Mouse (Mus musculus) lung, embryonic 16.5 days (tissue): ENCODE measurements around the gene Gm17190. TPM values are rescaled to one million over a fixed set of nuclear protein-coding genes. Genes with fewer than 3 reads are reported as not detected.

Experiments
- ATAC-seq: fragments of 200-750 bp; cut with Nextera tagmentation; 2 replicates; pipeline ENCODE4 v1.8.0; 2017; ENCODE audit warnings: low read depth, mild to moderate bottlenecking, moderate library complexity
- H3K27ac ChIP-seq: fragments of 300-500 bp; sonication (generic); 2 replicates; pipeline ENCODE4 v1.5.1; 2014; ENCODE audit warnings: mild to moderate bottlenecking, control low read depth, low read length
- H3K27me3 ChIP-seq: fragments of 300-500 bp; sonication (generic); 2 replicates; pipeline ENCODE4 v1.6.1; 2014; ENCODE audit warnings: low read depth, low read length, mixed read lengths; ENCODE audit not compliant: control insufficient read depth, insufficient read depth
- H3K36me3 ChIP-seq: fragments of 300-500 bp; sonication (generic); 2 replicates; pipeline ENCODE4 v1.6.1; 2014; ENCODE audit warnings: low read length; ENCODE audit not compliant: control insufficient read depth, insufficient read depth
- H3K4me1 ChIP-seq: fragments of 300-500 bp; sonication (generic); replicated peaks from 2 replicates; pipeline ENCODE4 v1.6.1; 2014; ENCODE audit warnings: low read length, mixed read lengths; ENCODE audit not compliant: control insufficient read depth, insufficient read depth
- H3K4me2 ChIP-seq: fragments of 300-500 bp; sonication (generic); 2 replicates; pipeline ENCODE4 v1.6.1; 2014; ENCODE audit warnings: low read depth, low read length, control low read depth
- H3K4me3 ChIP-seq: fragments of 300-500 bp; sonication (generic); 2 replicates; pipeline ENCODE4 v1.5.1; 2014; ENCODE audit warnings: mild to moderate bottlenecking, low read length, control low read depth
- H3K9ac ChIP-seq: fragments of 300-500 bp; sonication (generic); 2 replicates; pipeline ENCODE4 v1.6.1; 2014; ENCODE audit warnings: low read length, control low read depth
- H3K9me3 ChIP-seq: fragments of 300-500 bp; sonication (generic); 2 replicates; pipeline ENCODE4 v1.6.1; 2016; ENCODE audit warnings: low read length; ENCODE audit not compliant: control insufficient read depth
- WGBS: fragments of 180-500 bp; shearing (Covaris S2); extraction: QIAGEN DNeasy Blood & Tissue Kit; methylation state at CpG from one replicate; pipeline ENCODE4 v1.1.7; 2014; 5-methylcytosine and 5-hydroxymethylcytosine counted together
- polyA plus RNA-seq: library from polyadenylated mRNA; unstranded; fragments of >200 nt; fragmentation: Nextera tagmentation; extraction: Ambion mirVana; gene quantifications from 2 replicates; pipeline ENCODE4 v1.2.1, GENCODE M21; 2015

Gene Gm17190
- polyA plus RNA-seq, 1 experiment from 2014 or later: not detected

DNA sequence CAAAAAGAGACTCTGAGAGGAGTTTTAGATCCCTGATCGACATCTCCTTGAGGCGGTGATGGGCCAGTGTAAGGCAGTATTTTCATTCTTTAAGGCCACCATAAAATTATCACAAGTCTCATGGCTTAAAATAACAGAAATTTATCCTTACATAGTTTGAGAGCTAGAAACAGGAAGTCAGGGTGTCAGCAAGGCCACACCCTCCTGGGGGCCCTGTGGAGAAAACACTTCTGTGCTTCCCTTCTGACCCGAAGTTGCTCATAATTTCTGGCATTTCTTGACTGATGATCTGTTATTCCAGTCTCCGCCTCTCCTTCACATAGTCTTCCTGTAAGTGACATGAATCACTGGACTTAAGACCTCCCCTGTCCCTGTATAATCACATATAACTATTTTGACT is 24.5 kb downstream of the Gm17190 start:
- no peaks in the 10 kb centered on the region for H3K9me3 ChIP-seq
- ATAC-seq: no peak
- H3K4me1 ChIP-seq: no peaks in the 10 kb centered on the region
- H3K9ac ChIP-seq: no peak overlapping the region
- no peaks in the 10 kb centered on the region for H3K36me3 ChIP-seq
- H3K27ac ChIP-seq: no peak overlapping the region
- H3K4me3 ChIP-seq: no peak overlapping the region
- 58% methylated on average over 4 of the region's 4 CpGs for WGBS
- H3K4me2 ChIP-seq: no peak overlapping the region
- no peaks in the 10 kb centered on the region for H3K27me3 ChIP-seq

DNA sequence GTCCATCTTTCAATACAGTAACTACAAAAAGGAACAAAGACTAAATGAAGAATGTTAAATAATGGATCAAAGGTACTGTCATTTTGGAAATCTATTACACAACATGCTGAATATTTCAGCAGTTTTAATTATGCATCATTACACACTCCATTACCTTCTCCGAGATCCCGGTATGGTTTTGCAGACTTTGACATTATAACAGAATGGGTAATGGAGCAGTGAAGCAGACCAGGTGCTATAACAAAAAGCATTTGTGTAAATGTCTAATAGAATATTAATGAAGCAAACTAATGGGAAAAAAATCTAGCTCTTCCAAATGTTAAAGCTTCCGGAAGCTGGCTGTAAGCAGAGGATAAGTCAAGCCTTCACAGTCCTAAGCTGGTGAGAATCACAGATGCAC is 28.9 kb downstream of the Gm17190 start:
- 79% methylated on average over 3 of the region's 3 CpGs for WGBS
- Histone ChIP-seq H3K27ac (no peak overlapping the region), H3K4me2 (no peak overlapping the region), H3K9ac (no peak overlapping the region), H3K4me3 (no peak overlapping the region), H3K9me3 (no peaks in the 10 kb centered on the region), H3K36me3 (no peaks in the 10 kb centered on the region), H3K27me3 (no peaks in the 10 kb centered on the region), H3K4me1 (no peaks in the 10 kb centered on the region)
- ATAC-seq: no peak

DNA sequence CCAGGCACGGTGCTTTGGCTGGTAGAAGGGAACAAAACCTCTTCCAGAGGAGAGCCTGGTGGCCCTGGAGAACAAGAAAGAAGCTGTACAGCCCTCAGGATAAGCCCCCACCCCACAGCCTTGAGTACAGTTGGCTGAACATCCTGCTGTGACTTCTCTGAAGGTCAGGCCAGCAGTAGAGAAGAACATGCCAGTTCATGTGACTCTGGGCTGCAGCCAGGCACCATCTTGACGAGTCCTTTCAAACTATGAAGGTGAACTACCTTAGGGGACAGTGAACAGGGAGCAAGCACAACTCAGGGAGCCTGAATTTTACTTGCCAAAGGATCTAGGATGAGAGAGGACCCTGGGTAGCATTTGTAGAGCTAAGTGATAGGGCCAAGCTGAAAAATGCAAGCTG is 30.9 kb downstream of the Gm17190 start:
- Histone ChIP-seq H3K36me3 (no peaks in the 10 kb centered on the region), H3K9me3 (no peaks in the 10 kb centered on the region), H3K4me1 (no peaks in the 10 kb centered on the region), H3K27me3 (no peaks in the 10 kb centered on the region), H3K9ac (no peak overlapping the region), H3K27ac (no peak overlapping the region), H3K4me3 (no peak overlapping the region), H3K4me2 (no peak overlapping the region)
- 65% methylated on average over 2 of the region's 2 CpGs for WGBS
- ATAC-seq: no peak

DNA sequence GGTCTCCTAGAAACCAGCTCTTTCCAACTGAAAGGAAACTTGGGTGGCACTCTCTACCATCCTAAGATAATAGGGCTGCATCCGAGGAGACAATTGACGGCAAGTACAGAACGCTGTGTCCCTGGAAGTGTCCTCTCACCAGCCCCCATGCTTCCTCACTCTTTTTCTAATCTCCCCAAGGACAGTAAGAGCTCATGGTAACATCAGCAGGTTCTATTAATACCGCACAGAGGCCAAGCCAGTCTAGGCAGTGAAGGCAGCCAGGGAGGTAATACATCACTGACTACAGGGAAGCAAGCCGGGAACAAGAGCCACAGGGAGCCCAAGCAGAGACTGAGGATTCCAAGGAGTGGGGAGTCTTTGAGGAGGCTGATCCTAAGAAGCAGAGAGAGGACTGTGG is 43.2 kb downstream of the Gm17190 start:
- Histone ChIP-seq H3K27ac (no peak overlapping the region), H3K4me1 (no peaks in the 10 kb centered on the region), H3K36me3 (no peaks in the 10 kb centered on the region), H3K9me3 (no peaks in the 10 kb centered on the region), H3K9ac (no peak overlapping the region), H3K27me3 (peaks cover 11% of the 10 kb centered on the region), H3K4me2 (no peak overlapping the region), H3K4me3 (no peak overlapping the region)
- 61% methylated on average over 5 of the region's 5 CpGs for WGBS
- no peak for ATAC-seq

DNA sequence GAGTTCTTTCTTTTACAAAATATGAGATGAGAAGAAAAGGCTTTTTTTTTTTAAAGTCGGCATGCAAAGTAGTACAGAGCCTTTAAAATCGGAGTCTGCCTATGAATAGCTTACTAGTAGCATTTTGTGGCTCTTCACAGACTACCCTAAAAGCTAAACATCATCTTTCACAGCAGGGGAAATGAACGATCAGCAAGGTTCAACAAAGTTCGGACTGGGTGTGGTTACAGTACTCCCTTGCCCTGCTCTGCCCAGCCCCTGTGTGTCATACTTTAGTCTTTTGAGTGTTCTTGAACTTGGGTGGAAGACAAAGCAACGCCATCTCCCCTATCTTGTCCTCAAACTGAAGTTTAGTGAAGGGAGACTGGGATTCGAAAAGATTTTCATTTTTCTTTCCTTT is 44.8 kb downstream of the Gm17190 start:
- Histone ChIP-seq H3K4me2 (no peak overlapping the region), H3K4me1 (peaks cover 4% of the 10 kb centered on the region), H3K9ac (no peak overlapping the region), H3K27me3 (peaks cover 27% of the 10 kb centered on the region), H3K9me3 (no peaks in the 10 kb centered on the region), H3K27ac (no peak overlapping the region), H3K36me3 (no peaks in the 10 kb centered on the region), H3K4me3 (no peak overlapping the region)
- no peak for ATAC-seq
- 63% methylated on average over 6 of the region's 6 CpGs for WGBS

DNA sequence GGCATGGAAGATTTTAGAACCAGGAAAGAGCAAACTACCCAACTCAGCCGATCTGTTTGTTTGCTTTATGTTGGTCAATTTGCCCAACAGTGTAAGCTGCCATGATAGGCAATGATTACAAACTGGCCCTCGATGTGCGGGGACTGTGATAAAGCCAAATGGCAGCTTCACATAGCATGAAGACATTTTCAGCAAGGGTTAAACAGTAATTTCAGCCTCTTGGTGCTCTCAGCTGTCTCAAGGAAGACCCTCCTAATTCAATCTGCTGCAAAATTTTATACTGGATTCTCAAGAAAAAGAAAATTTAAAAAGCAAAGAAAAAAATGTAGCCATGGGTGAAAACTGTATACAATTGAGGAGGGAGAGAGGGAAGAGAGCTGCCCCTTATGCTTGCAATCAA is 47.2 kb downstream of the Gm17190 start:
- no peak for ATAC-seq
- Histone ChIP-seq H3K4me2 (no peak overlapping the region), H3K27ac (no peak overlapping the region), H3K9ac (no peak overlapping the region), H3K27me3 (peaks cover 49% of the 10 kb centered on the region), H3K36me3 (no peaks in the 10 kb centered on the region), H3K4me3 (no peak overlapping the region), H3K4me1 (peaks cover 14% of the 10 kb centered on the region), H3K9me3 (no peaks in the 10 kb centered on the region)
- 64% methylated on average over 3 of the region's 3 CpGs for WGBS

DNA sequence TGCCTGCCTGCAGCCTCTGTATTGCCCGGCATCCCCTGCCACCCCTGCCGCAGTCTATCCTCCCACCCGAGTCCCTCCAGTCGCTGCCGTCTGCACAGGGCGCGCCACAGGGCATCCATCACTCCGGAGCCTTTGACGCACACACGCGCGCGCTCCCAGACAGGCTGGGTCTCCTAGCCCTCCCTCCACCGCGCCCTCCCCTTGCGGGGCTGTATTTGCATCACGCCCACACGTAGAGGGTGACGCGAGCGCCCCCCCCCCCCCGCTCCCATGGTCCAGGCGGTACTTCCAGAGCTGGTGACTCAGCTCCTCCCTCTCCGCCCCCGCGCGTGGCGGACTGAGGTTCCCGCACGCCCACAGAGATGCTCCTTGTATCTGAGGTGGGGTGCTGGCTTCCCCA is 49.2 kb downstream of the Gm17190 start:
- Histone ChIP-seq H3K4me2 (peak overlapping the region; percentile 83), H3K27me3 (peaks cover 58% of the 10 kb centered on the region), H3K9me3 (no peaks in the 10 kb centered on the region), H3K4me1 (peaks cover 14% of the 10 kb centered on the region), H3K36me3 (no peaks in the 10 kb centered on the region), H3K9ac (no peak overlapping the region), H3K27ac (no peak overlapping the region), H3K4me3 (peak overlapping the region; percentile 42)
- 2% methylated on average over 28 of the region's 30 CpGs for WGBS
- peak; percentile 69 for ATAC-seq

DNA sequence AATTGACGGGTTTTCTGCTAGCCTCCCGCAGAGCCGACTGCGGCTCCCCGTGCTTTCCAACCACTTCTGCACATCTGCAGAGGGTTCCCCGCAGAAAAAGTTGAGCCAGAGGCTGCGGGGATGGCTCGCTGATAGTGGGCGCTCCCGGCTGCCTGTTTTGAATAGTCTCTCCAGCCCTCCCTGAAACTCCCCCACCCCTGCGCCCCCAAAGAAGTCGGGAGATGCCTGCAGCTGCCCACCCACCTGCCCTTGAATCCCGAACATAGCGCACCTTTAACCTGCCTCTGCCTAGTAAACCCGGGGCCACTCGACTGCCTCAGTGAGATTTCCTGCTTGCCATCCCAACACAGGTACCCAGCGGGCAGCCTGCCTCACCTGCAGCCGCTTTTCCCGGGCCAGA is 50.1 kb downstream of the Gm17190 start:
- Histone ChIP-seq H3K4me3 (peak overlapping the region; percentile 53), H3K27me3 (peaks cover 58% of the 10 kb centered on the region), H3K36me3 (no peaks in the 10 kb centered on the region), H3K9ac (peak overlapping the region; percentile 44), H3K27ac (no peak overlapping the region), H3K9me3 (no peaks in the 10 kb centered on the region), H3K4me1 (peaks cover 14% of the 10 kb centered on the region), H3K4me2 (peak overlapping the region; percentile 83)
- WGBS: 0% methylated on average over 19 of the region's 19 CpGs
- ATAC-seq: no peak

DNA sequence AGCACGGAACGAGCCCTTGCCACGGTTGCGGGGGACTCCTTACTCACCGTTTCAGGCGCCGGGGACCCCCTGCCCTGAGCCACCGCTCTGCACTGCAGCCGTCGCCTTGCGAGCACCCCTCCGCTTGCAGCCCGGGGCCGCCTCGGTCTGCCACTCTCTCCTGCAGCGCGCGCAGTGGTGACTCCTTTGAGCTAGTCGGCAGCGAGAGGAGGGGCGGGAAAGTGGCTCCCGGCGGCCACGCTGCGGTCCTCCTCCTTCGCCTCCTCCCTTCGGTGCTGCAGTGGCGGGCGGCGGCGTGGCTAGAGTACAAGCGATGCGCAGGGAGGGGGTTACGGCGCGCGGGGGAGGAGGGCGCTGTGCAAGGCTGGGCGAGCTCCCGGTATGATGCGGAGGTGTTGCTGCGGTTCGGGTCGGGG is 50.6 kb downstream of the Gm17190 start, which contains the start of gene Sv2c:
TSS of gene Sv2c (minus strand) at position 177 of the 416 bp plus-strand sequence.
- peak; percentile 85 for ATAC-seq
- no peaks in the 10 kb centered on the region for H3K36me3 ChIP-seq
- H3K27ac ChIP-seq: no peak within 1 kb of the TSS
- H3K9ac ChIP-seq: peak within 1 kb of the TSS; percentile 44
- H3K27me3 ChIP-seq: peaks cover 58% of the 10 kb centered on the region
- under 1% methylated on average over 41 of the region's 44 CpGs for WGBS
- H3K4me3 ChIP-seq: peak within 1 kb of the TSS; percentile 53
- peaks cover 14% of the 10 kb centered on the region for H3K4me1 ChIP-seq
- H3K9me3 ChIP-seq: no peaks in the 10 kb centered on the region
- peak within 1 kb of the TSS; percentile 83 for H3K4me2 ChIP-seq
